Mouse (Mus musculus) activated CD4-positive, CD25-positive, alpha-beta regulatory T cell, adult 4 months (primary cell): Measurements from ENCODE around the gene Trim52. TPM values are rescaled to one million over a fixed set of nuclear protein-coding genes. Genes with fewer than 3 reads are reported as not detected.
"Not testable (repeated sequence)": the region's sequence is repeated elsewhere in the genome, so short reads cannot be mapped to it uniquely, and the experiment has no call there.

Source experiments
- ATAC-seq: one replicate; pipeline ENCODE4 v1.8.0; 2017
- polyA plus RNA-seq, 2 experiments: library from polyadenylated mRNA; unstranded; fragments of 100-300 nt; shearing (Covaris generic); gene quantifications; one replicate each; pipeline ENCODE4 v1.2.1; 2017

Trim52 gene
- polyA plus RNA-seq = under 1 TPM in 1 of 2 experiments, not detected in 1; 0.11 TPM

- ATAC-seq = no peak
Observed at GRCm38 (mm10) chr14:106105980-106106379, at the start of gene Trim52. Gene Trim52 (plus strand): TSS chr14:106106198.

DNA sequence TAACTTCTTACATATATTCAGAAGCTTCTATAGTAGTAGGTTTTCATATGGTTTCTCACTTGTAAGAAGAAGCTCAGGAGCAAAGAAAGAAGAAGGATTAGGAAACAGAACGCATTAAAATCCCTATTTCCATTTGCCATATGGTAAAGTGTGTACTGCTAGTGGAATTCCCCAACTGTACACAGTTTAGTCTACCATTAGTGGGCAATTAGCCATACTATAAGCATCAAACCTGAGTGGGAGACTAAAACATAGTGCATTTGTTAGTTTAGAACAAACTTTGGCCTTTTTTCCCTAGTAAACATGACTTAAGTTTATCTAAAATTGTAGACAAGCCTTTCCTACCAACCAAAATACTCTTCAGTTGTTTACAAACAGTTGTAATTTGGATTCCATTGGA is 33.4 kb upstream of the Trim52 start:
- no peak for ATAC-seq

- ATAC-seq = no peak
Observed at GRCm38 (mm10) chr14:106075181-106076064, 30.6 kb upstream of the Trim52 start.

GRCm38 (mm10) chr14:106088480-106089037 is 17.4 kb upstream of the Trim52 start:
- no peak for ATAC-seq

GRCm38 (mm10) chr14:106096816-106097215 is 9.2 kb upstream of the Trim52 start:
- no peak for ATAC-seq

- no peak for ATAC-seq
Observed at GRCm38 (mm10) chr14:106100858-106101257, 5.1 kb upstream of the Trim52 start.

- no peak for ATAC-seq
Observed at GRCm38 (mm10) chr14:106106425-106106824, 427 bp downstream of the Trim52 start.

DNA sequence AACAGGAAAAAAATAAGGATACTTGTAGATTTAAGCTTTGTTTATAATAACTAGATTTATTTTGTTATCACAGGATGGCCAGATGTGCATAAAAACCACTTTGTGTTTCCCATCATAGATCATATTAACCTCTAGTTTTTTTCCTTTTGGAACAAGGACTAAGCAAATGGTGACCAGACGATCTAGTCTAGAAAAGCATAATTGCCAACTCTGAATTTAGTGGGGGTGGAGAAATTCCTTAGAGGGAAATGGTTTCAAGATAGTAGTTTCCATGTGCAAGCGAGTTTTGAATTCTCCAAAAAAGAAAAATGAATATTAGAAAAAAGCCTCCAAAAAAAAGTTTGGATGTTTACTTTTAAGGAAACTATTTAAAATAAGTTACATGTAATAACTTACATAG is 13.4 kb downstream of the Trim52 start:
- ATAC-seq = no peak

GRCm38 (mm10) chr14:106136272-106136671 is 30.3 kb downstream of the Trim52 start:
- ATAC-seq = no peak

DNA sequence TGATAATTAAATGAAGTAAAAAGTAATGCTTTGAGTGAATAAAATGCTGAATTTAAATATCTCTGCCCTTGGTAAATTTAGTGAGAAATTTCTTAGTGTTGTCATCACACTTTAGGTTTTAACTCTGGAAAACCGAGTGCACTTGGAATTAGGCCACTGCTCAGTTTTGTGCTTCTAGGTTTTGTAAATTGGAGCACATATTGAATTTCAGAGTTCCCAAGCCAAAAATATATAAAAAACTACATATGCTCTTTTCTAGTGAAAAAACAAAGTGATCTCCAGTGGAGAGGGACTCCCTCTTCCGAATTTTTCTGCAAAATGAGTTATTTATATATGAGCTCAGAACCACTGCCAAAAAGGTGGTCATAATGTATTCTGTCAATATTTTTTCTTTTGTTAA is 45.2 kb downstream of the Trim52 start:
- no peak for ATAC-seq

DNA sequence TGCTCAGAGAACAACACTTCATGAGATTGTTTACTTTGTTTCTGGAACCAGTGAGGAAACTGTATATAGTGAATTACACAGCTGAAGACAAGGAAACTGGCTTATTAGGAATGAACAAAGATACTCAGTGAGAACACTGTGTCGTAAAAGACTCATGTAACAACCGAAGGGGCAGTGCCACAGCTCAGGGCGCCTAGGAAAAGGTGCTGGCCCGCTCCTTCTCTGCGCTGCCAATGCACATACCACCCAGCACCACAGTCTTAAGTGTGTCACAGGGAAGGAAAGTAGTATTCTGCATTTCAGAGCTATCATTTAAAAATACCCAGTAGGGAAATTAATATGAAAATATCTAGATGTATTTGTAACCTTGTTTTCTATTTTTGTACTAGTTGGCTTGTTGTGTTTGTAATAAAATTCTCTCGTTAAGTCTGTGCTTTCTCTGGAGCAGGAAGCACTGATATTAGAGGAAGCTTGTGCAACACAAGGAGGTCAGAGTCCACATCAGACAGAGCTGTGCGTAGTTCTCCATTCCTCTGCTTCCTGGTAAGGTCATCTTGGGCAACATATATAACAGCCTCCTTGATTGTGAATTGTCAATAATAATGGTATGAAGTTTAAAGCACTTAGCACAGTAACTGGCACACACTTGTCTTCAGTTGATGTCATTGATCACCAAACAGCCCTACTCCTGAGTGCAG is 49.0 kb downstream of the Trim52 start:
- no peak for ATAC-seq

DNA sequence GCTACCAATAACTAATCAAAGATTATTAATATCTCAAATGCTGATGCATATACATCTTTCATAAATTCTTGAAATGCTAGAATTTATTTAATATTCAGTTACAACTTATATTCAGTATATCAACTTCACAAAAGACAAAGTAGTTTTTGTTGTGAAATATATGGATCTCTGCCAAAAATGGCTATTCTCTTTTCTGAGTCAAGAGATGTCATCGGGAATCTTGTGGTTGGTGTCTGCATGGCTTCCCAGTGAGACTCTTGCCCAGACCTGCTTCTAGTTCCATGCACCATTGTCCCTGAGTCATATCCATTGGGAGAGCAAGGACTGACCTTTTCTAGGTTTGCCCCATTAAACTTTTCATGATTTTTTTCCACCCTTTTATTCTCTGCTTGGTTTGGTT is 50.5 kb downstream of the Trim52 start:
- ATAC-seq = no peak

GRCm38 (mm10) chr14:106162331-106162730 is 56.3 kb downstream of the Trim52 start:
- no peak for ATAC-seq

DNA sequence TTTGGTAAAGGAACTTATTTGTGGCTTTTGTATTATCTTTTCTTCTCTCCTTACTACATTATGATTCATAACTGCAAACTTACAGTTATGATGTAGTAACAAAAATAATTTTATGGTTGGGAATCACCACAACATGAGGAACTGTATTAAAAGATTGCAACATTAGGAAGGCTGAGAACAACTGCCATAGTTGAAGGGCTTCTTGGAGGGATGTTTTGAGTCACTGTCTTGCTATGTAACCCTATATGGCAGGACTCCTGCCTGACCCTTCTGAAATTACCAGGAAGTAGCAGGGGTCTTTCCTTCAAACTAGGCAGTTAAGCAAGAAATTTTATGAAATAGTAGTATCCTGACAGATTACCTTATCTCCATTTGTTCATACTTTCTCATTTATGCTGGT is 57.2 kb downstream of the Trim52 start:
- no peak for ATAC-seq

DNA sequence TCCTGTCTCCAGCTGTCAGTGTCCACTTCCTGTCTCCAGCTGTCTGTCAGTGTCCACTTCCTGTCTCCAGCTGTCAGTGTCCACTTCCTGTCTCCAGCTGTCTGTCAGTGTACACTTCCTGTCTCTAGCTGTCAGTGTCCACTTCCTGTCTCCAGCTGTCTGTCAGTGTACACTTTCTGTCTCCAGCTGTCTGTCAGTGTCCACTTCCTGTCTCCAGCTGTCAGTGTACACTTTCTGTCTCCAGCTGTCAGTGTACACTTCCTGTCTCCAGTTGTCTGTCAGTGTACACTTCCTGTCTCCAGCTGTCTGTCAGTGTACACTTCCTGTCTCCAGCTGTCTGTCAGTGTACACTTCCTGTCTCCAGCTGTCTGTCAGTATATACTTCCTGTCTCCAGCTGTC is 57.9 kb downstream of the Trim52 start:
- not testable (repeated sequence) for ATAC-seq

DNA sequence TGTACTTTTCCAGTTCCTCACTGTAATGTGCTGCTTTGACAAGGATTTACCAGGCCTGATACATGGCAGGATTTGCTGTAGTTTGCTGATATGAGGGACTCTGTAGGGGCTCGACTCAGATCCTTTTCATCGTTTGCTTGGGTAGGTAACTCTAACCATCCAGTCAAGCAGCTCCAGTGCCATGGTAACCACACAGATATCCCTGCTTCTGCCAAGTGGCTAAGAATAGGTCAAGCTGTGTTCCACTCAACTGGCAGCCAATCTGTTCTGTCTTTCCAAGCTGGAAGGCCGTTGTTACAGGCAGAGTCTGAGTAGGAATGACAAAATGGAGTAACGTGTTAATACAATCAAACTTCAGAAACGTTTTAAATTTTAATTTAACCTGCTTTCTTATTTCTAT is 70.9 kb downstream of the Trim52 start:
- no peak for ATAC-seq

DNA sequence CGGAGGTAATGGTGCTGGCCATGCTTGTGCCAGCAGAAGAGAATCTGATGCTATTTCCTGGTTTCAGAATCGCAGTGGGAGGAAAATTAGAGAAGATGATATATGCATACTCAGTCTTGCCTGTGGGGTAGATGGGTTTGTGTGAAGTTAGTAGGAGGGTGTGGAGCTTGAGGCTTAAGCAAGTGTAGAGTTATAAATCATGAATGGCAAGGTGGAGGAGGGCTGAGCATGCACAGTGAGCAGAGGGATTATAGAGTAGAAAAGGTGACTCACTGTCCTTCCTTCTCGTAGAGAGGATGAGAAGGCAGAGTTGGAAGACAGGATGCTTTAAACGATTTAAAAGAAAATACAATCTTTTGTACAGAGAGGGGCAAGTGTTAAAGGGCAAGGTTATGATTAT is 72.2 kb downstream of the Trim52 start:
- ATAC-seq = no peak

- ATAC-seq = no peak
Observed at GRCm38 (mm10) chr14:106179102-106179727, 73.2 kb downstream of the Trim52 start.

- no peak for ATAC-seq
Observed at GRCm38 (mm10) chr14:106179728-106180125, 73.7 kb downstream of the Trim52 start.

- no peak for ATAC-seq
Observed at GRCm38 (mm10) chr14:106180616-106181015, 74.6 kb downstream of the Trim52 start.

- ATAC-seq = no peak
Observed at GRCm38 (mm10) chr14:106183985-106184384, 78.0 kb downstream of the Trim52 start.
